Mouse (Mus musculus): ENCODE measurements around the gene Reep1. TPM values are rescaled to one million over a fixed set of nuclear protein-coding genes. Genes with fewer than 3 reads are reported as not detected.

The Reep1 gene
- polyA plus RNA-seq, 1 experiment from 2014 or later: 17.2 TPM

DNA sequence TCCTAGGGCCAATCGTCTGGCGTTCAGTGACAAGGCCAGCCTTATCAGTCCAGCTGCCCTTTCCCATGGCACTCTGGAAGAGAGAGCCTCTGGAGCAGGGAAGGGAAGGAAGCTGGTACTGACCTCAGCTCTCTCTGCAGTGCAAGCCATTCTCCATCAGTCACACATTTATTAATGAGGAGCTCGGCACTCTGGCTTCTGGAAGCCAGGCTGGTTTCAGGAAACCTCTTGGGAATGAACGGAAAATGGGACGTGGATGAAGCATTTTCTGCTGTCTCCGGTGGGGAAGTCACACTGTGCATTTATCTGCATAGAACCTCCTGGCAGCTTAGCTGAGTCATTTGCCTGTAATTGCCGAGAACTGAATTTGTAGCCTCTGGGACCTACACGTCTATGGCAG, 29.8 kb downstream of the Reep1 start:
- Histone ChIP-seq H3K9ac (no peak overlapping the region), H3K4me1 (peaks cover 19% of the 10 kb centered on the region), H3K9me3 (replicated peaks) (no peaks in the 10 kb centered on the region), H3K4me2 (replicated peaks) (no peak overlapping the region), H3K27me3 (no peaks in the 10 kb centered on the region), H3K27ac (replicated peaks) (no peak overlapping the region), H3K36me3 (no peaks in the 10 kb centered on the region), H3K4me3 (replicated peaks) (no peak overlapping the region)
- WGBS: 72% methylated on average over 8 of the region's 8 CpGs
- ATAC-seq (ENCODE audit: insufficient number of reproducible peaks, low FRiP score, low TSS enrichment, low read depth): no peak

DNA sequence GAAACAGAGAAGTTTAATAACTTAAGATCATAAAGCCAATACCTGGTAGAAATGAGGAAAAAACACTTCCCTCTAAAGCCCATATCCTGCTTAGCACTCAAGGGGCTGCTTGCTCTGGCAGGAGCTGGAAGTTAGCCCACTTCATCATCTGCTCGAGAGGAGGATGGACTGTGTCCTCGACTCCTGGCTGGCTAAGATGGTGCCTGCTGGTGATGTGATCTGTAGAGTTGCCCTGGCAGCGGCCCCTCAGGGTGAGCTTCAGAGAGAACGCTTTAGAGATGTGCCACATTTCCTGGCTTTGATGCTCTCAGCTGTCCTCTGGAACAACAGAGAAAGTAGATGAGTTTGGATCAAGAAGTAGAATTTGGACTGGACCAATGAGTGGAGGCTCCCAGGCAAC, 31.2 kb downstream of the Reep1 start:
- 66% methylated on average over 4 of the region's 4 CpGs for WGBS
- H3K4me2 ChIP-seq (replicated peaks): no peak overlapping the region
- no peaks in the 10 kb centered on the region for H3K36me3 ChIP-seq
- H3K27ac ChIP-seq (replicated peaks): no peak overlapping the region
- H3K9ac ChIP-seq: no peak overlapping the region
- no peaks in the 10 kb centered on the region for H3K9me3 ChIP-seq (replicated peaks)
- no peaks in the 10 kb centered on the region for H3K27me3 ChIP-seq
- H3K4me1 ChIP-seq: peaks cover 19% of the 10 kb centered on the region
- no peak for ATAC-seq (ENCODE audit: insufficient number of reproducible peaks, low FRiP score, low TSS enrichment, low read depth)
- no peak overlapping the region for H3K4me3 ChIP-seq (replicated peaks)

DNA sequence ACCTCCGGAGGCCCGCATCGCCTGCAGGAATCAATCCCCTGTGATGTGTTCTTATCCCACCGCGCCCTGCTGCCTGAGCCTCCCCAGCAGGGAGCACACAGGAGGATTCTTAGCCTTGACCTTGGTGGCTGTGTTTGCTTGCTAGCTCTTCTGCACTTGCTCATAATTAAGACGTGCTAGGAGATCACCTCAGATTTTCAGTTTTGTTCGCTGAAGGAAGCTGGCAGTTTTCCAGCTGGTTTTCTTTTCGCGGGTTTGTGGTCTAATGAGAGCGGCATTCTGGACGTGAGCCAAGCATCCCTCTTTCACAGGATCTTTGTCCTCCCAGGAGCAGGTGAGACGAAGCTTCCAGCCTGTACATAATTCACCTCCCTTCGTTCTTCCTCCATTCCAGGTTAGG, 33.6 kb downstream of the Reep1 start:
- Histone ChIP-seq H3K9ac (no peak overlapping the region), H3K4me3 (replicated peaks) (no peak overlapping the region), H3K9me3 (replicated peaks) (no peaks in the 10 kb centered on the region), H3K27ac (replicated peaks) (0 out of 2 replicates have a peak overlapping the region, but pooled peaks have one; percentile 7), H3K4me2 (replicated peaks) (no peak overlapping the region), H3K27me3 (no peaks in the 10 kb centered on the region), H3K36me3 (no peaks in the 10 kb centered on the region), H3K4me1 (peaks cover 8% of the 10 kb centered on the region)
- 36% methylated on average over 13 of the region's 13 CpGs for WGBS
- no peak for ATAC-seq (ENCODE audit: insufficient number of reproducible peaks, low FRiP score, low TSS enrichment, low read depth)

DNA sequence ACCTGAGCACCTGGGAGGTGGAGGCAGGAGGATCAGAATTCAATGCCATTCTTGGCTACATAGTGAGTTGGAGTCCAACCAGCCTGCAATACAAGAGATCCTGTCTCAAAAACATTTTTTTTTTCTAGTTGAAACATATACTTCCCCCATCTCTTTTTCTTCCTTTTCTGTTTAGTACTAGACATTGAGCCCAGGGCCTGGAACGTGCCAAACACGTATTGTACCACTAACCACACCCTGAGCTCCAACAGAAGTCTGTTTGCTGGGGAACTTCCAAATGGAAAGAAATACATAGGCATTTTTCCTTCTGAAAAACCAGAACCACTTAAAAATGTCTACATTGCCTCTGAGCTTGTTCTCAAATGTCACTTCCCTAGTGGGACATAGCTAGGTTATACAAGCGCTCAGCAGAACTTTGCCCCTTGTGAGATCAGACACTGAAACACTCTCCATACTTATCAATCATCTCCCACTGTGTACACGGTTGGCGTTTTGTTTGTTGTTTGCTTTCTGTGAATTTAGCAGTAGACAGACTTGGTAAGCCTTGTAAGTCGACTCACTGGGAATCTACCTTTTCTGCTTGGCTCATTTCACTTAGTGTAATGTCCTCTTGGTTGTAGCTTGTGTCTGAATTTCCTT, 34.8 kb downstream of the Reep1 start:
- no peaks in the 10 kb centered on the region for H3K9me3 ChIP-seq (replicated peaks)
- ATAC-seq (ENCODE audit: insufficient number of reproducible peaks, low FRiP score, low TSS enrichment, low read depth): peak; percentile 41; the same call in 1 of the 2 replicates
- H3K4me1 ChIP-seq: peaks cover 8% of the 10 kb centered on the region; the same call in 1 of the 2 replicates
- WGBS: 62% methylated on average over 6 of the region's 6 CpGs
- H3K27me3 ChIP-seq: no peaks in the 10 kb centered on the region
- no peak overlapping the region for H3K4me3 ChIP-seq (replicated peaks)
- H3K27ac ChIP-seq (replicated peaks): peak overlapping the region; percentile 44
- H3K36me3 ChIP-seq: no peaks in the 10 kb centered on the region
- H3K4me2 ChIP-seq (replicated peaks): no peak overlapping the region
- no peak overlapping the region for H3K9ac ChIP-seq

DNA sequence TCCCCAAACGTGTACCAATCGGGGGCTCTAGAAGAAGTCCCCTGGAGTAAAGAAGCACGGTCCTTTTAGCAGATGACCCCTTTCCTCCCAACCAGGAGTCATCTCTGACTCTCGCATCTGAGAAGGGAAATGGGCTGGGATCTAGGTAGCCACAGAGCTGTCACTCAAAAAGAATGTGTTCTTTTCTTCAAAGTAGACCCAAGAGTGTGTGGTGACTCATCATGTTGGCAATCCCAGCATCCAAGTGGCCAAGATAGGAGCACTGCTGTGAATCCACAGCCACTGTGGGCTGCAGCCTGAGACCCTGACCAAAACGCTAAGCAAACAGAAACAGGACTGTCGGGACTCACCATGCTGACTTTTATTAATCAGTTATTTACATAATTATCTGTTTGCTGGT, 37.6 kb downstream of the Reep1 start:
- Histone ChIP-seq H3K4me1 (peaks cover 8% of the 10 kb centered on the region; the same call in 1 of the 2 replicates), H3K4me2 (replicated peaks) (no peak overlapping the region), H3K9me3 (replicated peaks) (no peaks in the 10 kb centered on the region), H3K27ac (replicated peaks) (no peak overlapping the region), H3K36me3 (no peaks in the 10 kb centered on the region), H3K9ac (no peak overlapping the region), H3K27me3 (no peaks in the 10 kb centered on the region), H3K4me3 (replicated peaks) (no peak overlapping the region)
- ATAC-seq (ENCODE audit: insufficient number of reproducible peaks, low FRiP score, low TSS enrichment, low read depth): no peak
- WGBS: 80% methylated on average over 6 of the region's 6 CpGs

DNA sequence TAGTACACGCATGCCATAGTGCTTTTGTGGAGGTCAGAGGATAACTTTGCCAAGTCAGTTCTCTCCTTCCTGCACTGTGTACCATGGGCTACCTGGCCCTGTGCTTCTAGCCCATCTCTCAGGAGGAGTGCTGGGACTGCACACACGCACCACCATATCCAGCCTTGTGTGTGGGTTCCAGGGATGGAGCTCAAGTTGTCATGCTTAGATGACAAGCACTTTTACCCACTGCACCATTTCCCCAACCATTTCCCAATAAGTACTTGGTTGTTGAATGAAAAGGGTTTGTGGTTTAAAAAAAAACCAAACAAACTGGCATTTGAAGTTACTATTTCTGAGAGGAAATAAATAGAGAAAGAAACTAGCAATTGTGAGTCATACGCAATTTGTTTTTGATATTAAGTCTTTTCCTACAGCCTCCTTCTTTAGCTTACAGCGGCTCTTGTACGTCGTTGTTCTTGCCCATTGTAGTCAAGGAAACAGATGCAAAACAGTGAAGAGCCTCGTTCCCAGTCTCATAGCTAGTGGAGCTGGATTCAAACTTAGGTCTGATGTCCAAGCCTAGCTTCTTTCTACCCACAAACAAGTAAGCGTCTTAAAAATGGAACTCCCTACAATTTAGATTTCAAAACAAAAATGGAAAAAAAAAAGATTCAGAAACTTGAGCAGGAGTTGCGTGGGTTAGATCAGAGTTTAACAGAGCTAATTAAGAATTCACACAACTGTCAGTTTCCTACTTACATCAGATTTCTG, 38.3 kb downstream of the Reep1 start:
- no peaks in the 10 kb centered on the region for H3K9me3 ChIP-seq (replicated peaks)
- 76% methylated on average over 9 of the region's 9 CpGs for WGBS
- H3K36me3 ChIP-seq: no peaks in the 10 kb centered on the region
- no peak overlapping the region for H3K4me3 ChIP-seq (replicated peaks)
- no peak overlapping the region for H3K4me2 ChIP-seq (replicated peaks)
- H3K27me3 ChIP-seq: no peaks in the 10 kb centered on the region
- H3K27ac ChIP-seq (replicated peaks): no peak overlapping the region
- H3K9ac ChIP-seq: no peak overlapping the region
- no peak for ATAC-seq (ENCODE audit: insufficient number of reproducible peaks, low FRiP score, low TSS enrichment, low read depth)
- H3K4me1 ChIP-seq: peaks cover 8% of the 10 kb centered on the region; the same call in 1 of the 2 replicates

DNA sequence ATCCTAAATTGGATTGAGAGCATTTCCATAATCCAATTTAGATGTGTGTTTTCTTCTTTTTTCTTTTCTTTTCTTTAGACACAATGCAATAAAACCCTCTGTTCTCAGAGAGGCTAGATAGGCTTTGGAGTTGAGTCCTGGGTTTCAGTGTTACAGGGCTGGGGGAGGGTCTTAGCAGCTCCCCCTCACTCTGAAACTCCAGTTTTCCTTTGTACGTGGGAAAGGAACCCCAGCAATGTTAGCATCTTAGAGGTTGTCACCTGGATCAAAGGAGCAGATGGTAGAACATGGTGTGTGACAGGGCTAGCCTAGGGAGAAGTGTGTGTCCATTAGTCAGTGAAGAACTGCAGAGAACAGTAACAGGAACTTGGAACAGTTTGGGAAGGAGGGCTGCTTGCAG, 38.9 kb downstream of the Reep1 start:
- Histone ChIP-seq H3K27me3 (no peaks in the 10 kb centered on the region), H3K9me3 (replicated peaks) (no peaks in the 10 kb centered on the region), H3K36me3 (no peaks in the 10 kb centered on the region), H3K4me2 (replicated peaks) (no peak overlapping the region), H3K4me1 (0 out of 2 replicates have a peak, but pooled peaks cover 2% of the 10 kb centered on the region), H3K27ac (replicated peaks) (no peak overlapping the region), H3K9ac (no peak overlapping the region), H3K4me3 (replicated peaks) (no peak overlapping the region)
- no peak for ATAC-seq (ENCODE audit: insufficient number of reproducible peaks, low FRiP score, low TSS enrichment, low read depth)
- WGBS: 39% methylated on average over 1 of the region's 1 CpGs

DNA sequence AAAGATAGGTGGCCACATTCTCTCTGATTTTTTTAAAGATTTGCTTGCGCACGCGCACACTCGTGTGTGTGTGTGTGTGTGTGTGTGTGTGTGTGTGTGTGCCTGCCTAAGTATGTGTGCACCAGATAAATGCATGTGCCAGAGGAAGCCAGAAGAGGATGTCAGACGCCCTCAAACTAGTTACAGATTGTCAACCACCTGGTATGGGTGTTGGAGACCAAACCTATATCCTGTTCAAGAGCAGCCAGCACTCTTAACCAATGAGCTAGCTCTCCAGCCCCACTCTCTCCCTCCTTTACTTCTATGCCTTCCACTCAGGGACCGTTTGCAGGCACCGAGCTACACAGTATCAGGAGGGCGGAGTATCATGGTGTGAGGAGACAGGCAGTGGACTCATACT, 39.5 kb downstream of the Reep1 start:
- H3K4me2 ChIP-seq (replicated peaks): no peak overlapping the region
- H3K27me3 ChIP-seq: no peaks in the 10 kb centered on the region
- no peak for ATAC-seq (ENCODE audit: insufficient number of reproducible peaks, low FRiP score, low TSS enrichment, low read depth)
- H3K9me3 ChIP-seq (replicated peaks): no peaks in the 10 kb centered on the region
- no peak overlapping the region for H3K27ac ChIP-seq (replicated peaks)
- H3K9ac ChIP-seq: no peak overlapping the region
- H3K4me1 ChIP-seq: no peaks in the 10 kb centered on the region
- H3K4me3 ChIP-seq (replicated peaks): no peak overlapping the region
- H3K36me3 ChIP-seq: no peaks in the 10 kb centered on the region
- WGBS: 89% methylated on average over 8 of the region's 8 CpGs

DNA sequence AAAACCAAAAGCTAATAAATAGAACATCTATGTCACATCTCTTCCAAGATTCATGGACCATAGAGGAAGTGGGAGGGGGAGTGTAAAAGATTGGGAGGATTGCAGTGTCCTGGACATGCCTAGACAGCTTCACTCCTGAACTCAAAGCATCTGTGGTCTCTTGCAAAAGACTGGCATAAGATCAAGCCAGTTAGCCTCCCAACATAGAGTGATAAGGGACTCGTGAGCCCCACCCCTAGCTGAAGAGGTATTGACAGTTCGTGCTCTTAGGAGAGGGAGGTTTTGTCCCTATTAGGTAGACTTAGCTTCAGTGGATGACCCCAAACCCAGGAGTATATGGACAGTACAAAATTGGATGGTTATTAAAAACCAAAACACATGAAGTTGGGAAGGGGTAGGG, 44.2 kb downstream of the Reep1 start:
- Histone ChIP-seq H3K4me3 (replicated peaks) (no peak overlapping the region), H3K4me1 (peaks cover 13% of the 10 kb centered on the region), H3K4me2 (replicated peaks) (no peak overlapping the region), H3K9ac (no peak overlapping the region), H3K27me3 (no peaks in the 10 kb centered on the region), H3K36me3 (no peaks in the 10 kb centered on the region), H3K9me3 (replicated peaks) (no peaks in the 10 kb centered on the region), H3K27ac (replicated peaks) (no peak overlapping the region)
- 71% methylated on average over 2 of the region's 2 CpGs for WGBS
- no peak for ATAC-seq (ENCODE audit: insufficient number of reproducible peaks, low FRiP score, low TSS enrichment, low read depth)

DNA sequence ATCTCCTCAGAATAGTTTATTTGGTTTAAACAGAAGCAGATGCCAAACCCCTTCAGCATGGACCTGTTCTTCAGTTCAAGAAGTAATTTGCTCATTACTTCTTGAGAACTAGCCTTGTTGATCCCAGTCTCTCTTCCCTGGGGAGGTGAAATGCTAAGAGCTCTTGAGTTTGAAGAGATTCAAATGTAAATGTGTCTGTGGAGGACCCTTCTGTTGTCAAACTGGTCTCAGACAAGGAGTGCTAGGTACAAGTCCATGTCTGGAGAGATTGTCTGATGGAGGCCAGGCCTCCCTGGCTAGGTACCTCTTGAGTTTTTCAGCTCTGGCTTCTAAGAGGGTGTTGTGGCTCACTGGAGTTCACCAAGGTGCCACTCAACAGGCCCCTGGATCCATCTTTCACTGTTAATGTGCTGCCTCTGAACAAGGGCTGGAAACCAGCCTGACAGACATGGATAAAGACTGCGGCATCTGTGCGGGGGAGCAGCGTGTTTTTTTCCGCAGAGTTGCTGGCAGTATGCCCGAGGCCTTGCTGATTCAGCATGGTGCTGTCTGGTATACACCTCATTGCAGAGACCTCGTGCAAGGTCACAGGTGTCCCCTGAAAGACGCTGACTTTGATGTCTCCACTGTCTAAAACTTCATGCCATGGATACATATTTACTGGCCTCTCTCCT, 45.6 kb downstream of the Reep1 start:
- no peaks in the 10 kb centered on the region for H3K9me3 ChIP-seq (replicated peaks)
- no peak for ATAC-seq (ENCODE audit: insufficient number of reproducible peaks, low FRiP score, low TSS enrichment, low read depth)
- H3K36me3 ChIP-seq: no peaks in the 10 kb centered on the region
- no peak overlapping the region for H3K9ac ChIP-seq
- H3K27me3 ChIP-seq: no peaks in the 10 kb centered on the region
- no peak overlapping the region for H3K4me3 ChIP-seq (replicated peaks)
- WGBS: 51% methylated on average over 7 of the region's 7 CpGs
- no peak overlapping the region for H3K4me2 ChIP-seq (replicated peaks)
- H3K4me1 ChIP-seq: peaks cover 25% of the 10 kb centered on the region
- H3K27ac ChIP-seq (replicated peaks): no peak overlapping the region

DNA sequence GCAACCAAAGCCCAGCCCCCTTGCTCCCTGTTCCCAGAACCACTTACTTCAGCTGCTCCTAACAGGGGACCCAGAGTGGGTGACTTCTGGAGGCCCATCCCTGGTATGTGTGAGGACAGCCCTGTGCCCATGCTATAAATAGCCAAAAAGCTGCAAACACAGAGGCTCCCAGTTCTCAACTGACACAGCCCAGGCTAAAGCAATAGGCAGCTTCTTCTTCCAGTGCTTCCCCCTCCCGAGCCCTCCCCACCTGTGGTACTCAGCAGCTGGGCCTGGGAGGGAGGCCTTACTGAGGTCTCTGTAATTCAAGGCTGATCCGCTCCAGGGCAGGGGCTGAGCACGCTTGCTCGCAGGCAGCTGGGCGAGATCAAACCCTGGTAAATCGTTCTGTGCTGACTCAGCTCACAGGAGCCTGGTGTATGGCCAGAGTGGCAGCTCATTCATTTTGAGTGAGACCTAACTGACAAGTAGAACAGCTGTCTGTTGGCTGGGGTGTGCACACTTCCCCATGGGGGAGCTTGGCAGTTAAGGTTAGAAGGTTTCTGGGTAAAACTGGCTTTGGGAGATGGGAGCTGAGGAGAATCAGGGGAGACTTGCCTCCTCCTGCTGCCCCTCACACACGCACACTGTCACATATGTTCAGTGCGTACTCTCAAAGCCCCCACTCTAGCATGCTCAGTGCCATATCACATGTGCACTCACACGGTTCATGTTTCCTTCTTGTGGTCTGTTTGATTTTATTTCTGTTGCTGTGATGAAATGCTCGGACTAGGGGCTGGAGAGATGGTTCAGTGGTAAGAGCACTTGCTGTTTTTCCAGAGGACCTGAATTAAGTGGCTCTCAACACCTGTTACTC, 49.9 kb downstream of the Reep1 start:
- H3K4me2 ChIP-seq (replicated peaks): no peak overlapping the region
- H3K27me3 ChIP-seq: no peaks in the 10 kb centered on the region
- H3K36me3 ChIP-seq: no peaks in the 10 kb centered on the region
- peak; percentile 84 for ATAC-seq (ENCODE audit: insufficient number of reproducible peaks, low FRiP score, low TSS enrichment, low read depth)
- peaks cover 25% of the 10 kb centered on the region for H3K4me1 ChIP-seq
- WGBS: 15% methylated on average over 10 of the region's 10 CpGs
- H3K9me3 ChIP-seq (replicated peaks): no peaks in the 10 kb centered on the region
- H3K9ac ChIP-seq: no peak overlapping the region
- H3K27ac ChIP-seq (replicated peaks): peak overlapping the region; percentile 68
- H3K4me3 ChIP-seq (replicated peaks): no peak overlapping the region
